Mouse (Mus musculus): ENCODE results near the gene Rab3b. TPM values are rescaled to one million over a fixed set of nuclear protein-coding genes. Genes with fewer than 3 reads are reported as not detected.

The Rab3b gene
- polyA plus RNA-seq, 1 experiment from 2014 or later, result 204 TPM

- H3K27me3 ChIP-seq (ENCODE audit: control insufficient read depth, insufficient read depth, low read depth, low read length), result no peaks in the 10 kb centered on the region
- no peaks in the 10 kb centered on the region for H3K4me1 ChIP-seq (ENCODE audit: control insufficient read depth, insufficient read depth, low read length)
- no peak for ATAC-seq
- H3K4me3 ChIP-seq (ENCODE audit: low read depth, low read length), result no peak overlapping the region
- no peak overlapping the region for H3K27ac ChIP-seq (ENCODE audit: low read length)
- no peaks in the 10 kb centered on the region for H3K9me3 ChIP-seq (replicated peaks; ENCODE audit: control insufficient read depth, low read length, poor library complexity, severe bottlenecking)
- H3K36me3 ChIP-seq (ENCODE audit: control insufficient read depth, insufficient read depth, low read length), result no peaks in the 10 kb centered on the region
- WGBS, result 62% methylated on average over 2 of the region's 2 CpGs
- no peak overlapping the region for H3K4me2 ChIP-seq (ENCODE audit: low read length)
- H3K9ac ChIP-seq (ENCODE audit: low read depth, low read length), result no peak overlapping the region
Measured at GRCm38 (mm10) chr4:108989430-108989829, 110.6 kb downstream of the Rab3b start.

- Histone ChIP-seq H3K4me1 (ENCODE audit: control insufficient read depth, insufficient read depth, low read length) (no peaks in the 10 kb centered on the region), H3K4me2 (ENCODE audit: low read length) (no peak overlapping the region), H3K9me3 (replicated peaks; ENCODE audit: control insufficient read depth, low read length, poor library complexity, severe bottlenecking) (no peaks in the 10 kb centered on the region), H3K4me3 (ENCODE audit: low read depth, low read length) (no peak overlapping the region), H3K36me3 (ENCODE audit: control insufficient read depth, insufficient read depth, low read length) (no peaks in the 10 kb centered on the region), H3K27ac (ENCODE audit: low read length) (no peak overlapping the region), H3K9ac (ENCODE audit: low read depth, low read length) (no peak overlapping the region), H3K27me3 (ENCODE audit: control insufficient read depth, insufficient read depth, low read depth, low read length) (no peaks in the 10 kb centered on the region)
- ATAC-seq, result no peak
Measured at GRCm38 (mm10) chr4:108990032-108990431, 111.2 kb downstream of the Rab3b start.

- H3K4me1 ChIP-seq (ENCODE audit: control insufficient read depth, insufficient read depth, low read length), result no peaks in the 10 kb centered on the region
- no peak for ATAC-seq
- no peak overlapping the region for H3K4me2 ChIP-seq (ENCODE audit: low read length)
Measured at GRCm38 (mm10) chr4:108990571-108990970, 111.7 kb downstream of the Rab3b start.

GRCm38 (mm10) chr4:108991811-108992210 lies 112.9 kb downstream of the Rab3b start:
- no peaks in the 10 kb centered on the region for H3K4me1 ChIP-seq (ENCODE audit: control insufficient read depth, insufficient read depth, low read length)
- H3K4me2 ChIP-seq (ENCODE audit: low read length), result no peak overlapping the region
- no peak overlapping the region for H3K9ac ChIP-seq (ENCODE audit: low read depth, low read length)
- ATAC-seq, result no peak
- H3K4me3 ChIP-seq (ENCODE audit: low read depth, low read length), result no peak overlapping the region
- no peaks in the 10 kb centered on the region for H3K27me3 ChIP-seq (ENCODE audit: control insufficient read depth, insufficient read depth, low read depth, low read length)
- no peaks in the 10 kb centered on the region for H3K36me3 ChIP-seq (ENCODE audit: control insufficient read depth, insufficient read depth, low read length)
- H3K9me3 ChIP-seq (replicated peaks; ENCODE audit: control insufficient read depth, low read length, poor library complexity, severe bottlenecking), result no peaks in the 10 kb centered on the region
- no peak overlapping the region for H3K27ac ChIP-seq (ENCODE audit: low read length)

More at GRCm38 (mm10) chr4:108990571-108990970, 111.7 kb downstream of the Rab3b start:
- Histone ChIP-seq H3K9ac (ENCODE audit: low read depth, low read length) (no peak overlapping the region), H3K27me3 (ENCODE audit: control insufficient read depth, insufficient read depth, low read depth, low read length) (no peaks in the 10 kb centered on the region), H3K36me3 (ENCODE audit: control insufficient read depth, insufficient read depth, low read length) (no peaks in the 10 kb centered on the region), H3K27ac (ENCODE audit: low read length) (no peak overlapping the region), H3K4me3 (ENCODE audit: low read depth, low read length) (no peak overlapping the region), H3K9me3 (replicated peaks; ENCODE audit: control insufficient read depth, low read length, poor library complexity, severe bottlenecking) (no peaks in the 10 kb centered on the region)
- WGBS, result 91% methylated on average over 6 of the region's 6 CpGs

Other genes starting within 250 kb of the Rab3b start
- gene 3110021N24Rik, start 159.4 kb upstream of the Rab3b start, polyA plus RNA-seq (2015; fragmentation: Nextera tagmentation; extraction: Ambion mirVana), result 0.75 and 1.1 TPM in 2 replicates
- gene Zfyve9, start 98.3 kb upstream of the Rab3b start, polyA plus RNA-seq (2015; fragmentation: Nextera tagmentation; extraction: Ambion mirVana), result 5.7 and 6.3 TPM in 2 replicates
- 177 and 189 TPM in 2 replicates for gene Btf3l4, start 45.4 kb upstream of the Rab3b start, polyA plus RNA-seq (2015; fragmentation: Nextera tagmentation; extraction: Ambion mirVana)
- 66.3 and 69.0 TPM in 2 replicates for gene Txndc12, start 44.5 kb upstream of the Rab3b start, polyA plus RNA-seq (2015; fragmentation: Nextera tagmentation; extraction: Ambion mirVana)
- 22.4 and 23.6 TPM in 2 replicates for gene Kti12, start 31.3 kb upstream of the Rab3b start, polyA plus RNA-seq (2015; fragmentation: Nextera tagmentation; extraction: Ambion mirVana)
- 0.79 and 1.1 TPM in 2 replicates for gene A730015C16Rik, start 30.4 kb upstream of the Rab3b start, polyA plus RNA-seq (2015; fragmentation: Nextera tagmentation; extraction: Ambion mirVana)
- gene Nrd1, start 121.6 kb downstream of the Rab3b start, polyA plus RNA-seq (2015; fragmentation: Nextera tagmentation; extraction: Ambion mirVana), result 73.6 and 83.2 TPM in 2 replicates

Measured in midbrain, embryonic 16.5 days (tissue).